Mouse (Mus musculus) heart, adult 9 months (tissue): ENCODE results near the gene Cyct.

Experiments
- DNase-seq, 2 experiments: peaks; one replicate each; pipeline ENCODE4 v3.0.0; 2022; ENCODE audit warnings: low spot score in 2 of 2

The Cyct gene

DNA sequence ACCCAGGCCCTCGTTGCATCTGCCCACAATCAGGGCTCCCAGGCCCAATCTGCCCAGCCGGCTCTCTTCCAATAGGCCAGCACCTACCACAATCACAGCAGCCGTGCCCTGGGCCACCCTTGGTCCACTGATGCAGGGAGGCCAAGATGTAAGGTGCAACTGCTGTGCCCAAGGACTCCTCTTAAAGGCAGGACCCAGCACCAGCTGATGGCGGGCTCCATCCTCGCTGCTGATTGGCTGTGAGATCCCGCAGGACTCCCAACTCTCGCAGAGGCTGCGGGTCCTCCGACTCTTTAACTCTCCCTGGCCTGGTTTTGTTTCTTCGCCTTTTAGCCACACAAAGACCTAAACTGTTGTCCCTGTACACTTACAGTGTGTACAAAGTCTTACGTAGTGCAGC is at the start of gene Cyct:
Gene Cyct (minus strand): TSS at position 225 of the 400 bp plus-strand sequence.
- no peak for DNase-seq

DNA sequence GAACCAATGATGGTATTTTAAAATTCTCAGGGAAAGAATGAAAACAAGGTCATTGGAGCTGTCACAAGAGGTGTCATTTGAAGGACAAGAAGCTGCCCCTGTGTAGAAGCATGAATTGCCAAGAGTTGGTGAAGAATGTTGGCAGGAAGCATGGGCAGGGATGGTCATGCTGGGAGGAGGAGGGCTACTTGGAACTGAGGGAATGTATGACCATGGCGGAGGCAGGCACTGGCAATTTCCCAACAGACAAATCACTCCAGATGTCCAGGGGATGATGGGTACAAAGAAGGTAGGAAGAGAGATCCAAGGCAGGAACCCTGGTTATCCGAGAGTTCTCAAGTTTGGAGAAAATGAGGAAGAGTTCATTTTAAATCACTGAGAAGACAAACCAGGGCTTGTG is 49.7 kb upstream of the Cyct start:
- no peak for DNase-seq

DNA sequence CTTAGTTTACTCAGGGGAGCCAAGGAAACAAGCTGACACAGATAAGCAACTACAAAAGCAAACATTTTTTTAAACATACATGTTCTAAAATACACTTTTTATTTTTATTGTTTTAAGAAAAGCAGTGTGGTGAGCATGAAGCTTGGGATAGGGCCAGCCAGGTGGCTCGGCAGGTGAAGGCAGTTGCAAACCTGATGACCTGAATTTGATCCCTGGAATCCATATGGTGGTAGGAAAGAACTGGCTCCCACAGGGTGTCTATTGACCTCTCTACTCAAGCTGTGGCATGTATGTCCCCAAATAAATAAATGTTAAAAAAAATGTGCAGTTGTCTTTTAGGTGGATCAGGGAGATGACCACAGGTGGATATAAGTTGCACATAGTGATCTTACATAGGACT is 49.3 kb upstream of the Cyct start:
- DNase-seq, result no peak

- peak; percentile 26 to 29 for DNase-seq
These were observed 46.7 kb upstream of the Cyct start for GRCm38 (mm10) chr2:76406937-76407441.

- peak; percentile 56 to 59 for DNase-seq
These were observed 46.1 kb upstream of the Cyct start, which contains the start of gene Osbpl6 for GRCm38 (mm10) chr2:76406151-76406936. Gene Osbpl6, plus strand, starts transcription at chr2:76406508.

GRCm38 (mm10) chr2:76405596-76406150 is 45.4 kb upstream of the Cyct start:
- no peak for DNase-seq

- no peak for DNase-seq
These were observed 39.9 kb upstream of the Cyct start for GRCm38 (mm10) chr2:76400178-76400577.

DNA sequence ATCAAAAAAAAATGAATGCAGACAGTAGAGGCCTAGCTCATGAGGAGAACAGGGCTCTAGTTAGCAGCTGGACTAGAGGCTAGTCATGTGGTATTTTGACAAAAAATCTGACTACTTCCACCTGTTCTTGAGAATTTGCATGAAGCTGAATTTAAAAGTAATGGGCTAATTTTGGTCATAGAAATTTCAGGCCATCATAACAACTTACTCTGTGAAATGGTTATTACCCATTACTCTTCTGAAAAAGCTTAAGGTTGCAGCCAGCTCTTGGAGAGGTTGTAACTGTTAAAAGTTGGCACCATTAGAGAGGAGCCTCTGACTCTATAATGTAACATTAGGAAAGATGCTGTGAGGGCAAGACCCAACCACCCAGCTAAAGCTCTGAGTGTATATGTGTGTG is 26.3 kb upstream of the Cyct start:
- no peak for DNase-seq

DNA sequence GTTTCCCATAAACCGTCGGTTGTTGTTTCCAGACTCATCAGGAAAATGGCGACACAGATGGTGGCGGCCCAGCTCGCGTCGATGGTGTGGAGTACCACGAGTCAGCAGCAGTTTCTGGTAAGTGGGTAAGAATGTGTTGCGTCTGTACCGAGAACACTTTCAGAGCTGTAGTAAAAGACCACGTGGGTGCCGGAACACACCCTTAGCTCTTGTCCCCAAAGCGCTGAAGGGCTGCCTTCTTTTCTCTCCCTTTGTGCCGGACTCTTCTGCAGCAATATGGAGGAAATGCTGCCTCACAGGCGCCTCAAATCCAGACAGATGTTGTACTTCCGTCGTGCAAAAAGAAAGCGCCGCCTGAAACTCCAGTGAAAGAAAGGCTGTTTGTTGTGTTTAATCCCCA is 18.4 kb upstream of the Cyct start:
- DNase-seq, result no peak

DNA sequence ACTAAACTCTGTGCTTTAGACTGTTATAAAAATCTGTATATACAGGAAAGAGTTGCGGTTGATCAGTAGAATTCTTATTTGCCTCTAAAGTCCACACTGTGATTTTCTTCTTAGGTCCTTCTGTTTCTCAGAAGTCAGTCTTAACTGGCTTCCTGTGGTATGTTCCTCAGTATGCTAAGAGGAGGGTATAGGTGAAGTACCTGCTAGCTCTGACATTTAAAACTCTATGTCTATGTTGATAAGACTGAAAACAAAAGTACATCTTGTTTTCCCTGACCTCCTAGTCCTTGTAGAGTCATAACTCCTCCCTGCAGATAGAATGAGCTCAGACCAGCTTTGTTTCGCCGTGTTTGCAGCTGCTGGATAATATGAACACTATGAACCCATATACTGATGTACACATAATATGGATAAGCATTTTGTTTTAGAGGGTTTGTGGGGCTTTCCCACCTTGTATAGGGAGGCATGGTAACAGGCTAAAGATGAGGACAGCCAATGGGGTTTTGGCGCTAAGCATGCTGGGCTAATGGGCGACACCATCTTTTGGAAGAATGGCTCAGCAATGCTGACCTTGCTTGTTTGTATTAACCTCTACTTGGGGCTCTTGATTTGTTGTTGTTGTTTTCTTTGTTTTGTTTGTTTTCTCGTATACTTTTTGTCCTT is 14.4 kb upstream of the Cyct start:
- DNase-seq, result no peak

DNA sequence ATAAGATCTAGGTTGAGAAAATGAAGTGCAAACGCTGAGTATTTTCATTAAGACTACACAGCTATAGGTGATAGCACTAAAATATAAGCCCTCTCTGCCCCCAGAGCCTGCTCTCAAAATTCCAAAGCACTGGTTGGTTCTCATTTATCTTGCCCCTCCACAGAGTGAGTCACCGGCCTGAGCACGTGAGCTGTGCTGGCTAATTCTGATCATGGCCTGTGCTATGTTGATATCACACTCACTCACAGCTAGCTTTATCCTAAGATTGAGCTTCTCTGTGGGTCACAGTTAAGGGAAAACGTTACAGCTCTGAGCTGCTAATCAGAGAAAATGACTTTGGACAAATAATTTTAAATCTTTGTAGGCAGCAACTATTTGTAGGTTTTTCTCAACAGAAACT is 12.0 kb upstream of the Cyct start:
- DNase-seq, result peak in 1 of 2 experiments; percentile 21

DNA sequence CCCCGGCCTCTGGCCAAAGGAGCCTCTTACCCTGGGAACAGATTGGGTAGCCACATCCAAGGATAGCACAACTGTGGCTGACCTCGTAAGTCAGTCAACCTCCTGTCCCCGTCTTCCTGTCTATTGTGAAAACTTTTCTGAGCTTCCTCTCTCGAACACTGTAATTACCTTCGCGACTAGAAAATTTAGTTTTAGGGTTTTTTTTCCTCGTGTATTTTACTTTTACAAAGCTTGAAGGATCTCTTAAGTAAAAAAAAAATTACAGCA is 10.3 kb upstream of the Cyct start:
- DNase-seq, result no peak

GRCm38 (mm10) chr2:76369821-76370655 is 9.8 kb upstream of the Cyct start, which contains the start of gene Rbm45:
Gene Rbm45, plus strand, starts transcription at chr2:76369984.
- peak; percentile 70 to 79 for DNase-seq

DNA sequence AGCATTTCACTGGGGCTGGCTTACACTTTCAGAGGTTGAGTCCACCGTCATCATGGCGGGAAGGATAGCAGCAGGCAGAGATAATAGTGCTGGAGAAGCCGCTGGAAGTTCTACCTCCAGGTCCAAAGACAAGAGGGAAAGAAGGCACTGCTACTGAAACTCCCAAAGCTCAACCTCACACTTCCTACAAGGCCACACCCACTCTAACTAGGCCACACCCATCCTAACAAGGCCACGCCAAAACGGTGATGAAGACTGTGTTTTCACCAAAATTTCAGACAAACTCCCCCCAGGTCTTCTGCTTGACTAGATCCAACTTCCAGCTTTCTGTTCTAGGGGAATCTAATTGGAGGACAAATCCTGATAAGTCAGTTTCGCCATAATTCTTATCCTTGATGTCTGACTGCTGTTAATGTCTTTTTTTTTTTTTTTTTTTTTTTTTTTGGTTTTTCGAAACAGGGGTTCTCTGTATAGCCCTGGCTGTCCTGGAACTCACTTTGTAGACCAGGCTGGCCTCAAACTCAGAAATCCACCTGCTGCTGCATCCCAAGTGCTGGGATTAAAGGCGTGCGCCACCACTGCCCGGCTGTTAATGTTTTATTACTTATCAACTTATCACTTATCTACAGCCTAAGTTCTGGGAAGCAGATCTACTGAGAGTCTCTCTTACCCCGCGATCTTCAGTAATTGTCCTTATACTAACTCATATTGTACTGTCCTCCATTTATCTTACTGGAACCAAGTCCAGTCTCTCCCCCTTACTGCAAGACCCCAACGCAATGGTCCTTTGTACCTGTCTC is 8.8 kb upstream of the Cyct start:
- DNase-seq, result no peak

- DNase-seq, result peak in 1 of 2 experiments; percentile 61
These were observed 7.1 kb upstream of the Cyct start for GRCm38 (mm10) chr2:76367188-76367922.

DNA sequence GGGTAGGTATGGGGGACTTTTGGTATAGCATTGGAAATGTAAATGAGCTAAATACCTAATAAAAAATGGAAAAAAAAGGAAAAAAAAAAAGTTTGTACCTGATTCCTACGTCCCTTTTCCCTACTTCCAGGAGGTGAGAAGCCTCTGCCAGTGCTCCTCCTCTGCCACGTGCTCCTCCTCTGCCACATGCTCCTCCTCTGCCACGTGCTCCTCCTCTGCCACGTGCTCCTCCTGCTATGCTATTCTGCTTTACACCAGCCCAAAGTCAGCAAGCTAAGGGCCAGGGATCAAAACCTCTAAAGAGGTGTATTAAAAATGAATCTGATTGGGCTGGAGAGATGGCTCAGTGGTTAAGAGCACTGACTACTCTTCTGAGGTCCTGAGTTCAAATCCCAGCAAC is 5.6 kb upstream of the Cyct start:
- no peak for DNase-seq

DNA sequence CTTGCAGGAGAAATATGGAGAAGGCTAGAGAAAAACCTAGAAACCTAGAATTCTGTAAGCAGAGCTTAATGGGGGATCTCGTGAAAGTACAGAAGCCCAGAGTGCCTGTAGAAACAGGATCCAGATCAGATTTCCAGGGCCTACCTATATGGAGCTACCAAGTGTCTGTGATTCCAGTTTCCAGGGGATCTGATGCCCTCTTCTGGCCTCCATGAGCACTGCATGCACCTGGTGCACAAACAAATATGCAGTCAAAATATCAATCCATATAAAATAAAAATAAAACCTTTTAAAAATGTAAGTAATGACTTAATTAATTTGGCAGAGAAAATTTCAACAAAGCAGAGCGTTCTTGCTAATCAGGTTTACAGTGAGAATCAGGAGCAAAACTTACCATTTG is 1.9 kb upstream of the Cyct start:
- DNase-seq, result no peak

DNA sequence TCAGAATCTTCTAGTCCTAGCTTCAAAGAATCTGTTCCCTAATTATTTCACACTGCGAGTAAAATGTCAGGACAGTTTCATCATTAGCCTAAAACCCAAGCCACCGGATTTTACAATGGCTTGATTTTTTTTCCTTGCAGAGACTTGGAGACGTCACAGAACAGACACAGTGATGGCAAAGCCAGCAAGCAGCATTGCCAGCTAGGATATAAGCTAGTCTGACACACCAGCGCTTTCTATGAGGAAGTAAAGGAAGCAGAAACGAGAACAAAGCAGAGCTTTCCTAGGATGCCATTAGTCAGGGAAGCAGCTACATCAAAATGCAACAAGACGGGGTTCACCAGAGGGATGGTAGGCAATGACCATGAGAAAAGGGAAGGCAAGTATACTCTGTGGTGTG is 12.4 kb downstream of the Cyct start:
- DNase-seq, result no peak

GRCm38 (mm10) chr2:76342146-76342545 is 18.1 kb downstream of the Cyct start:
- DNase-seq, result no peak
